Mouse (Mus musculus) gastrocnemius, postnatal 36 days (tissue): Measurements from ENCODE around the gene Lingo2. TPM values are rescaled to one million over a fixed set of nuclear protein-coding genes. Genes with fewer than 3 reads are reported as not detected.

Source experiments
- DNase-seq, 2 experiments: peaks; one replicate each; pipeline ENCODE4 v3.0.0; 2022
- intact Hi-C: fragments of 180-260 bp; cut with DNase I; formaldehyde crosslinking; loops from one replicate; pipeline ENCODE4 v1.15.1; 2025
- long read RNA-seq, 2 experiments: library from polyadenylated mRNA; stranded (forward); transcript quantifications; one replicate each; pipeline ENCODE4 v2.0.0; 2021
- total RNA-seq, 2 experiments: library from RNA; stranded (reverse); gene quantifications; 2 replicates each; pipeline ENCODE4 v1.2.3; 2021

The Lingo2 gene
- not detected for total RNA-seq
- long read RNA-seq, experiment 1, partial matches to known transcripts = 0 of 1 reads
- long read RNA-seq, experiment 1, other reads (novel, unspliced or antisense) = 1 of 1 reads
- long read RNA-seq, experiment 2 = 0 reads

- intact Hi-C loops = no loop called here
- DNase-seq = no peak
These were observed at the start of gene Lingo2 for GRCm38 (mm10) chr4:36951150-36951954. Gene Lingo2, minus strand, starts transcription at chr4:36951747.

- no peak for DNase-seq
- intact Hi-C loops = no loop called here
These were observed 21.8 kb upstream of the Lingo2 start for GRCm38 (mm10) chr4:36973358-36973757.

DNA sequence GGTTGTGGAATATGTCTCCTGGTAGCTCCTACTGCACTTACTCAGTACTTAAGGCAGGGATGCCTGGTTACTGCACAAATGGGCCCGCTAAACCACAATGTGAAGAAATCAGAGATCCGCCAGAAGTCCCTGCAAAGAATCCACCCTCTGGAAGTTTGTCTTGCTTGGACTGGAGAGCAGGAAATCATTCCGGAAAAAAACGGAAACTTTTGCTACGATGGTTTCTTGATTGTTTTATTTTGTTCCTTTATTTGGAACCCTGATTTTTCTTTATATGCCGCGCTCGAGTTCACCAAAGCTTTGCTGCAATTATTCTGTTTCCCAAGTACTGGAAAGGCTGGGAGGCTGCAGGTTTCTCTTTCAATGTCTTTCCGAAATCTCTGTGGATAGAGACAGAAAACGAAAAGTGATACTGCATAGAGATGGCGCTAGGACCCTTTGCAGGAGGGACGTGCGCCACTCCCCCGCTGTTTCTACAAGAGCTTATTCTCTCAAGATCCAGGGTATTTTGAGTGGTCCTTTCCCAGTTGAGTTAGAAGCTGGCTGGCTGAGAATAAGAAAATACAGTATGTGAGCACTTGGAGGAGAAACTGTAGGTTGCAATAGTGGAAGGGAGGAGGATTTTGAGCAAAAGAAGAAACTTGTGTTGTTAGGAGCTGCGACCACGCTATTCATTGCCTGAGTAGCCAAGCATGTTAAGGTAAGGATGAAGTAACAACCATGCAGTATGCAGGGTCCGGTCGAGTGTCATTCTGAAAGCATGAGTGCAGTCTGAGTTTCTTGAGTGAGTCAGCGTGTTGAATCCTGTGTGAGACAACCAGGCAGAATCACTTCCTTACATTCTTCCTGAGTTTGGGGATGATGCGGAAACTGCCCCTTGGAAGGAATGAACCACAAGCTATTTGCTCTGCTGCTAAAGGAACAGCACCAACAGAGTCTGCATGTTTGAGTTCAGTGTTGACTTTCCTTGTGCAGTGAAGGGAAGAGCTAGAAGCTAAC lies 1.2 kb upstream of the Lingo2 start:
- no peak for DNase-seq
- intact Hi-C loops = no loop called here

- DNase-seq = no peak
- intact Hi-C loops = no loop called here
These were observed 338 bp upstream of the Lingo2 start for GRCm38 (mm10) chr4:36951955-36952215.

DNA sequence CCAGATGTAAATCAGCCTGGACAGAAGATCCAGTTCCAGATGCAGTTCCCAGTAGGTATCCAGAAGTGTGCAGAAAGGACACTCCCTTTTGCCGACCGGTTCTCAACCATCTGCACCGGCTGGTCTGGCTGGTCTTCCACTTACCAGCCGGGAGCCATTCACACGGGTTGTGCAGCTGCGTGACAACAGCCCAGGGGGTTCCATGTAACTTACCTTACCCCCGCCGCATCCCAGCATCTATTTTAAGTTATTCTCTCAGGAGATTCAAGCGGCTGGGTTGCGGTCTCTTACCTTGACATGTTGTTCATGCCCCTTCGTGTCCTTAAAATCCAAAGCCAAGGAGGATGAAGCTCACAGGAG lies 777 bp downstream of the Lingo2 start:
- no peak for DNase-seq
- intact Hi-C loops = no loop called here

DNA sequence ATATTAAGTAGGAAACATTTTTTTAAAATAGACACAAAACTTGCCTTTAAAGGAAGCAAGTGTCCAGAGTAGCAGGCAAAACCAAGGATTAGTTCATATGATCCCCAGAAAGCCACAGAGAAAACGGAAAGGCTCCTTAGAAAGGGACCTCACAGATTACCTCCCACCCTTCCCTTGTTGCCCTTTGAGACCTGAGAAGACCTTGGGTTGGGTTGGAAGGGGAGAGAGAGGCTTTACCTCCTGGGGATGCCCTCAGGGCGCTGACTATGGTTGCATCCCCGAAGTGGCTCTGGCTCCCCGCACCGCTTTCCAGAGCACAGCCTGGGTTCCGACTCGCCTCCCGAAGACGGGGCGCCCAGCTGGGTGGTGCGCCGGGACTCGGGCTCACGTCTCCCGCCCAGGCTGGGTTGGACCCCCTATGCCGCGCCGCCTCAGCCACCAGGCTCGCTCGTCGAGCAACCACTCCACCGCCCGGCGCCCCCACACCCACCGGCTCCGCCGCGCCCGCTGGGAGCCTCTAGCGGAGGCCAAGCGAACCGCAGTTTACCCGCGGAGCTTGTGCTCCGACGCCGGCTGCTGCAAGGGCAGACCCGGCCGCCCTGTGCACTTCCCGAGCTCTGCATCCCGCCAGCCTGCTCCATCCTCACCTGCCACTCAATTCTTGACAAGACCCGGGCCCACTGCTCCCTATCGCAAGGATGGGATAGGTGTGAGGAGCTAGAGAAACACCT lies 1.4 kb downstream of the Lingo2 start:
- DNase-seq = peak in 1 of 2 experiments; percentile 6
- intact Hi-C loops = no loop called here

GRCm38 (mm10) chr4:36890810-36891209 lies 60.7 kb downstream of the Lingo2 start:
- intact Hi-C loops = no loop called here
- no peak for DNase-seq

DNA sequence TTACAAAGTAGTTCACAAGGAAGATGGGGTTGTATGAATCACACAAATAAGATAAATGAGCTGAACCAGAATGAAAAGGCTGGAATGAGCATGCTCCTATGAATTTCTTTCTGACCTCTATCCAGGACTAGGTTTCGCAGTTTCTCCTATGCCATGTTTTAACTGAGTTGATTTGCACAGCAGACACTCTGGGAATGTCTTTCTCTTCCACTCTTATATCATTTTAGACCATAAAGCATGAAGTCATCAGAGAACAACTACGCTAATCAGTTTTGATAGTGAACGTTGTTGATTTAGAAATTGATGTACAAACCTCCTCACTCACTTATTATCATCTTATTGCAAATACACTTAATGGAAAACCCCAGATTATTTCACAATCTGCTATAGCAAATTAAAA lies 61.2 kb downstream of the Lingo2 start:
- intact Hi-C loops = no loop called here
- no peak for DNase-seq

DNA sequence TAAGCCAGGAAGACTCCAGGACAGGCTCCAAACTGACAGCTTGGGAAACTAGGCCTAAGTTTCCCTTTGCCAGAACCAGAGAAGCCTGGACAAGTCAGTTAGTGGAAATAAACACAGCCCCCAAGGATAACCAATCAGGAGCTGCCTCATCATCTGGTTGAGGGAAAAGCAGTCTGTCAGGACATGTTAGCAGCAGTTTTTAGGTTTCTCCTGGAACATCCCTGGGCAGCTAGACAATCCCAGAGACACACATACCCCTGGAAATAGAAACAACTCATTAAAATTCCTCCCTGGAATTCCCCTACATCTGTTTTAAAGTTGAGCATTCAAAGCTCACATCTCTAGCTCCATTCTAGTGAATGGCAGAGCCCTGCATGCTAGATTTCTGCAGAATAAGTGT lies 76.8 kb downstream of the Lingo2 start:
- intact Hi-C loops = no loop called here
- DNase-seq = no peak

GRCm38 (mm10) chr4:36824982-36825381 lies 126.6 kb downstream of the Lingo2 start:
- intact Hi-C loops = no loop called here
- no peak for DNase-seq

GRCm38 (mm10) chr4:36821914-36822313 lies 129.6 kb downstream of the Lingo2 start:
- DNase-seq = no peak
- intact Hi-C loops = no loop called here

DNA sequence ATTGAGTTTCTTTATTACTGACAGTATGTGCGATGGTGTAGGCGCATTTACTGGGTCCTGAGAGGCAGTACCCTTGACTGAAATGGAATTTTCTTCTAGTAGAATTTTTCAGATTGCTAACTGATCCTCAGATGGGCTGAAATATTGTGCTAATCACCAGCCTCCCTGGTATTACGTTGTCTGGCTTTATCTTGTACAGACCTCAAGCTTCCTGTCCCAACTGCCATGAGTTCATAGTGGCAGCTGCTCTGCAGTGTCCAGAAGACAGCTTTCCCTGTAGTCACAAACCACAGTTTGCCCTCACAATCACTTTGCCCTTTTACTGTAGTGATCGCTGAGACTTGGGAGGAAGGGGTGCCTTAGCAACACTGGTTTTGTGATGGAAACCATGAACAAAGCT lies 176.5 kb downstream of the Lingo2 start:
- intact Hi-C loops = no loop called here
- DNase-seq = no peak

DNA sequence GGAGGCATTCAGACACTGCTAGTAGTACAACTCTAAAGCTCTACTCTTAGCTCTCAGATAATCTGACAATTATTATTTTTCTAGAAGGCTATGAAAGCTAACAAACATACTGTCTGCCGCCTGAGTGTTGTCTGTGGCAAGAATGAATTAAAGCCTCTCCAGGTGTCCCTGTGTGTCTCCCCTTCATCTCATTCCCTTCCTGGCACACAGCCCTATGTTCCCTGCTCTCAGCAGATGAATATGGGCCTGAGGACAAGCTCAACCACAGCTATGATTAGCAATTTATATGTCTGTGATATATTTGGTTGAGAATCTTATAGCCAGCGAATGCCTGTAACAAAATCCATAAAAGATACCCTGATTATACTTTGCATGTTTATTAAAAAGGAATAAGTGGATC lies 220.9 kb downstream of the Lingo2 start:
- intact Hi-C loops = no loop called here
- DNase-seq = no peak

GRCm38 (mm10) chr4:36716411-36716810 lies 235.1 kb downstream of the Lingo2 start:
- intact Hi-C loops = no loop called here

GRCm38 (mm10) chr4:36698888-36699287 lies 252.7 kb downstream of the Lingo2 start:
- no peak for DNase-seq
- intact Hi-C loops = no loop called here

More at GRCm38 (mm10) chr4:36716411-36716810, 235.1 kb downstream of the Lingo2 start:
- DNase-seq = no peak

DNA sequence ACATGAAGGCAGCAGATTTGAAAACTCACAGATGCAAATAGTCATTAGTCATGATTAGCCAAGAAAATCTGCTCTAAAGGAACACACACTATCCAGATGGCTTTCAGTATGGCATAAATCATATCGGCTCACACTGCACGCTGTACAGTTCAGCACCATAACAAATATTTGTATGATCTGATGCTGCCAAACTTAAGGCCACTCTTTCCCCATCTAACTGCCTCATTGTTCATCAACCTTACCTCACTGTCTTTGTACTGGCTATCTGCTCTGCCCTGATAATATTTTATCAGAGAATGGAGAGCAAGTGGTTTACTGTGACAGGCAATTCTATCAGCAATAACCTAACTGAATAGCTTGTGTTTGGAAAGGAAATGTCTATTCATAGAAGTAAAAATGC lies 254.7 kb downstream of the Lingo2 start:
- no peak for DNase-seq
- intact Hi-C loops = no loop called here

DNA sequence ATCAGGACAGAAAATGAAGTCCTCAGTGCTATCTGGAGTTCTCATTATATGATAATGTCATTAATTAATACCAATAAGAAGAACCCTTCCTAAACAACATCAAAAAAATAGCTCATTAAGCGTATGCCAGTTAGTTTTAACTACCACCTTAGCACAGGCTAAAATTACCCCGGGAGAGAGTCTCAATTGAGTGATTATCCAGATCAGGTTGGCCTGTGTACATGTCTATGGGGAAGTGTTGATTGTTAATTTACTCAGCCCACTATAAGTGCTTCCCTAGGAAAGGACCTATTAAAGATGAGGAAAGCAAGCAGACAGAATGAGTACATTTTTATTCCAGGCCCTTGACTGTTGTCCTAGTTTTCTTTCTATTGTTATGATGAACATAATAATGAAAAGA lies 291.6 kb downstream of the Lingo2 start:
- no peak for DNase-seq
- intact Hi-C loops = no loop called here

- no peak for DNase-seq
- intact Hi-C loops = no loop called here
These were observed 303.8 kb downstream of the Lingo2 start for GRCm38 (mm10) chr4:36647753-36648152.

GRCm38 (mm10) chr4:36635666-36636065 lies 315.9 kb downstream of the Lingo2 start:
- intact Hi-C loops = no loop called here
- no peak for DNase-seq

DNA sequence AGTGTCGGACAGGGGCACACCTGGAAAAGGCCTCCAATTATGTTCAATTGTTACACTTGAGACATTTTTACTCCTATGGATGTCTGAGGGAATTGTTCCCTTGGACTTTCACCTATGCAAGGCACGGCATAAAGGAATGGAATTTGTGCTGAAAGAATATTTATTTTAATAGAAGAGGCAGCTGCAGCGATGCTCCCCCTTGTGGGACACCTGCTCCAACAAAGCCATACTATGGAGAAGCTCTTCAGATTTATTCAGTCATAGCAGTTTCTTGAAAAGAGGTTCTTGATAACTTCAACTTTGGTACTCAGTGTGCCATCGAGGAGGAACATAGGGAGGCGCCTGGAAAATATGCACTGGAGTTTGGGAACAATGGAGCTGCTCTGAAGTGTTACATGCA lies 374.7 kb downstream of the Lingo2 start:
- DNase-seq = no peak
- intact Hi-C loops = no loop called here

GRCm38 (mm10) chr4:36576256-36576655 lies 375.3 kb downstream of the Lingo2 start:
- DNase-seq = no peak
- intact Hi-C loops = no loop called here
